Mouse (Mus musculus) cerebellum, adult 2 months (tissue): Measurements from ENCODE around the gene Sntb2. TPM values are rescaled to one million over a fixed set of nuclear protein-coding genes. Genes with fewer than 3 reads are reported as not detected.
"Not testable (repeated sequence)": the region's sequence is repeated elsewhere in the genome, so short reads cannot be mapped to it uniquely, and the experiment has no call there.

Experiments
- DNase-seq, 2 experiments: peaks; one replicate each; pipeline ENCODE4 v3.0.0; 2021
- H3K27ac ChIP-seq: fragments of 200-500 bp; 2 replicates; pipeline ENCODE4 v1.5.1; 2012; ENCODE audit warnings: low read length, control low read depth, inconsistent platforms; ENCODE audit not compliant: insufficient read depth
- H3K27me3 ChIP-seq: fragments of 200-500 bp; 2 replicates; pipeline ENCODE4 v1.6.1; 2012; ENCODE audit warnings: inconsistent platforms, mild to moderate bottlenecking, low read length, moderate library complexity; ENCODE audit not compliant: control insufficient read depth, insufficient read depth
- H3K4me1 ChIP-seq: fragments of 200-500 bp; 2 replicates; pipeline ENCODE4 v1.6.1; 2011; ENCODE audit warnings: low read length; ENCODE audit not compliant: control insufficient read depth, insufficient read depth
- H3K4me3 ChIP-seq: fragments of 200-500 bp; replicated peaks from 2 replicates; pipeline ENCODE3; 2011; ENCODE audit warnings: mild to moderate bottlenecking, low read depth, low read length, control low read depth; ENCODE audit not compliant: insufficient read depth
- CTCF ChIP-seq: fragments of 200-500 bp; IDR thresholded peaks from 2 replicates; pipeline ENCODE4 v1.5.1; 2011; ENCODE audit warnings: low read depth, mild to moderate bottlenecking, control low read depth, low read length, moderate library complexity, borderline replicate concordance; ENCODE audit not compliant: insufficient read depth
- POLR2A ChIP-seq: fragments of 200-500 bp; IDR thresholded peaks from 2 replicates; pipeline ENCODE4 v1.6.1; 2011; ENCODE audit warnings: low read length, control low read depth, borderline replicate concordance; ENCODE audit not compliant: insufficient read depth
- WGBS: fragments of 180-500 bp; shearing (Covaris S2); methylation state at CpG from one replicate; pipeline ENCODE4 v1.1.7; 2018; 5-methylcytosine and 5-hydroxymethylcytosine counted together
- polyA plus RNA-seq: library from polyadenylated mRNA; depleted of rRNA; stranded (reverse); fragments of >200 nt; gene quantifications from 2 replicates; pipeline ENCODE4 v1.2.3, GENCODE M21; 2012

Gene Sntb2
- polyA plus RNA-seq, 1 experiment: 5.8 TPM

GRCm38 (mm10) chr8:106976436-106976835 is 40.9 kb downstream of the Sntb2 start:
- Histone ChIP-seq H3K4me3 (no peak overlapping the region), H3K4me1 (peaks cover 3% of the 10 kb centered on the region; the same call in 1 of the 2 replicates), H3K27ac (no peak overlapping the region), H3K27me3 (no peaks in the 10 kb centered on the region)
- DNase-seq: no peak
- no peak for TF ChIP-seq POLR2A
- WGBS: 88% methylated on average over 4 of the region's 4 CpGs

- Histone ChIP-seq H3K27ac (no peak overlapping the region), H3K4me3 (no peak overlapping the region), H3K4me1 (no peaks in the 10 kb centered on the region), H3K27me3 (no peaks in the 10 kb centered on the region)
- 42% methylated on average over 2 of the region's 2 CpGs for WGBS
- TF ChIP-seq POLR2A (no peak), CTCF (no peak)
- DNase-seq: peak in 1 of 2 experiments; percentile 40
Measured at GRCm38 (mm10) chr8:106978755-106979251, 43.3 kb downstream of the Sntb2 start.

- WGBS: 44% methylated on average over 9 of the region's 9 CpGs
- Histone ChIP-seq H3K4me3 (no peak overlapping the region), H3K27ac (no peak overlapping the region), H3K27me3 (no peaks in the 10 kb centered on the region), H3K4me1 (peaks cover 4% of the 10 kb centered on the region; the same call in 1 of the 2 replicates)
- no peak for DNase-seq
- TF ChIP-seq CTCF (no peak), POLR2A (no peak)
Measured at GRCm38 (mm10) chr8:106985404-106985821, 49.9 kb downstream of the Sntb2 start.

DNA sequence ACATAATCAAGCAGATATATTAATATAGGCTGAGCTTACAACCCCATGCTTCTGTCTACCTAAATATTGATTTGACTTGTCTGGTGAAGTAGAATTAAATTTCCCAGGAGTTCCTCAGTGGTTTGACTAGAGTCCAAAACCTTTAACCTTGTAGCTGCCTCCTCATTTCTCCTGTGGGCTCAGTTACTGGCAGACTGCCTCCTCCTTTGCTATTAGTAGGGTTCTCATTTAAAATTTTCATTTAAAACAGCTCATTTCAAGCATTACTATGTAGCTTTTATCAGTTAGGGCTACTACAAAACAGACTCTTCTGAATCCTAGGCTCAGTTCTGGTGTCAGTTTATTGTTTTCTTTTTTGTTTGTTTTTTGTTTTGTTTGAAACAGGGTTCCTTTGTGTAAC is 50.4 kb downstream of the Sntb2 start:
- no peak overlapping the region for H3K27ac ChIP-seq
- no peak overlapping the region for H3K4me3 ChIP-seq
- peaks cover 4% of the 10 kb centered on the region; the same call in 1 of the 2 replicates for H3K4me1 ChIP-seq
- DNase-seq: no peak
- TF ChIP-seq POLR2A: no peak
- no peak for TF ChIP-seq CTCF
- H3K27me3 ChIP-seq: no peaks in the 10 kb centered on the region

DNA sequence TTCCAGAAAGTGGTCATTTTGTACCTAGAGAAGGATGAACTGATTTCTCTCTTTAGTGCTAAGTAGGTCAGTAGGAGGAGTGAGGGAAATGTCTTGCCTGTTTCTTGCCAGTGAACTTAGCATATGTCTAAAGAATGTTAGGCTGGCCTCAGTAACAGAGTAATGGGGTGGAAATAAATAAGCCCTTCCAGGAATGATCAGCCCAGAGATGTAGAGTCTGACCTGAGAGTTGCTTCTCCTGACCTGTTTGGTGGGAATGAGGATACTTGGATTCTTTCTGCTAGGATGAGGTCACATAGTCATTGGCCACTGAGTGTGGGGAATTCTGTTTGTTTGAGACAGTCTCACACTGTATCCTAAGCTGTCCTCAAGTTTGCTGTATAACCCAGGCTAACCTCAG is 52.0 kb downstream of the Sntb2 start:
- DNase-seq: no peak
- H3K4me3 ChIP-seq: no peak overlapping the region
- no peak overlapping the region; the same call in 1 of the 2 replicates for H3K27ac ChIP-seq
- H3K4me1 ChIP-seq: peaks cover 4% of the 10 kb centered on the region; the same call in 1 of the 2 replicates
- no peaks in the 10 kb centered on the region for H3K27me3 ChIP-seq
- TF ChIP-seq CTCF (no peak), POLR2A (no peak)

- H3K4me1 ChIP-seq: peaks cover 4% of the 10 kb centered on the region; the same call in 1 of the 2 replicates
- no peak overlapping the region for H3K4me3 ChIP-seq
- TF ChIP-seq CTCF: no peak
- TF ChIP-seq POLR2A: no peak
- H3K27me3 ChIP-seq: no peaks in the 10 kb centered on the region
- no peak for DNase-seq
- no peak overlapping the region for H3K27ac ChIP-seq
- WGBS: 94% methylated on average over 7 of the region's 7 CpGs
Measured at GRCm38 (mm10) chr8:106991393-106991792, 55.8 kb downstream of the Sntb2 start.

- H3K4me1 ChIP-seq, DNase-seq, H3K4me3 ChIP-seq, H3K27ac ChIP-seq, H3K27me3 ChIP-seq: not testable (repeated sequence)
- 90% methylated on average over 4 of the region's 4 CpGs for WGBS
Measured at GRCm38 (mm10) chr8:106996339-106996738, 60.8 kb downstream of the Sntb2 start.

DNA sequence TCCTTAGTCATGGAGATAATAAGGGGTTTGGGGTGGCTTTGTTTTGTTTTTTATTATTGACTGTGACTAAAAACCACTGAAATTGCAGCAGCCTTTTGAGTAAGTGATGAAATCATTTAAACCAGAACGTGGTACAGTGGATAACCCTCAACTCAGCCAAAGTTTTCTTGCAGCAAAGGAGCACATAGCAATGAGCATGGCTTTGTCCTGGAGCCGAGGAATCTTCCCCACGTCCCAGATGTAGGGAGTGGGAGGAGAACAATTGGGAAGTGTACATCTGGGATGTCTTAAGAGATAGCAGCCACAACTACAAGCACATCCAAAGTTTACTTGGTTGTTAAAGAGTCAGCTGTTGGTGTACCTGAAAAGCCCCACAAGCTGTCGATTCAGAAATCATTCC is 61.9 kb downstream of the Sntb2 start:
- no peaks in the 10 kb centered on the region for H3K4me1 ChIP-seq
- 85% methylated on average over 4 of the region's 4 CpGs for WGBS
- no peak overlapping the region for H3K27ac ChIP-seq
- TF ChIP-seq POLR2A (no peak), CTCF (no peak)
- H3K4me3 ChIP-seq: no peak overlapping the region
- H3K27me3 ChIP-seq: no peaks in the 10 kb centered on the region
- DNase-seq: no peak

GRCm38 (mm10) chr8:106999068-106999467 is 63.5 kb downstream of the Sntb2 start:
- Histone ChIP-seq H3K4me3 (no peak overlapping the region), H3K27ac (no peak overlapping the region), H3K4me1 (no peaks in the 10 kb centered on the region), H3K27me3 (no peaks in the 10 kb centered on the region)
- no peak for DNase-seq
- 29% methylated on average over 1 of the region's 1 CpGs for WGBS
- TF ChIP-seq CTCF: no peak
- TF ChIP-seq POLR2A: no peak
